Comparison of ENCODE assay signal across 22 mouse cellular contexts in genomic region chr3:105422391-105422790, GRCm38 (mm10). TPM values are rescaled to one million over a fixed set of nuclear protein-coding genes. Genes with fewer than 3 reads are reported as not detected.
A peak's percentile ranks its signal among the peaks of the same experiment; 100 is the strongest.
DNase-seq lines count a peak whose midpoint lies in the region; ATAC-seq and TF ChIP-seq lines count a peak whose summit lies in the region.
"Had no signal": no experiment of that assay in that cellular context is flagged by ENCODE, and none has a peak within 500 bp of the region (broad histone marks: within the 10 kb centered on the region; RNA-seq: fewer than 3 reads in every experiment).

No protein-coding gene starts in this region.

- no peaks in the 10 kb centered on the region for H3K9me3 ChIP-seq in forebrain, postnatal 0 days (ENCODE audit: low read length)
- 0 out of 2 replicates have a peak, but pooled peaks cover 3% of the 10 kb centered on the region for H3K9me3 ChIP-seq in forebrain, embryonic 14.5 days (replicated peaks; ENCODE audit: control insufficient read depth, low read length)
- H3K9me3 ChIP-seq: stomach, embryonic 15.5 days had no signal

- DNase-seq in forebrain, postnatal 0 days: no peak
- DNase-seq in forebrain, embryonic 14.5 days (ENCODE audit: low spot score): no peak
- DNase-seq in layer of hippocampus, adult 2 months (ENCODE audit: low spot score in 2 of 2): no peak
- no peak for DNase-seq in layer of hippocampus, postnatal 25 days (ENCODE audit: extremely low spot score in 1 of 2, low spot score in 1 of 2)
- peak; percentile 2 for DNase-seq in thymus, adult 2 months
- DNase-seq in thymus, adult 18-20 months: no peak
- DNase-seq in induced T-regulatory cell, adult 2 months (ENCODE audit: low read depth): peak; percentile 5
- DNase-seq in layer of hippocampus, adult 9-10 months (ENCODE audit: low spot score): no peak
- DNase-seq: adrenal gland, adult 8-10 months; cerebellum, adult 11-12 months; cerebellum, postnatal 36 days; kidney, adult 8-10 months; kidney, postnatal 36 days; lung, postnatal 14 days; spleen, adult 18-20 months had no signal

- no peak overlapping the region for H3K27ac ChIP-seq in forebrain, postnatal 0 days (ENCODE audit: low read depth, low read length)
- no peak overlapping the region for H3K27ac ChIP-seq in forebrain, embryonic 14.5 days (ENCODE audit: low read depth, low read length)
- no peak overlapping the region for H3K27ac ChIP-seq in layer of hippocampus, adult 2 months
- no peak overlapping the region for H3K27ac ChIP-seq in thymus, adult 2 months (ENCODE audit: control insufficient read depth, insufficient read depth, low read length)
- H3K27ac ChIP-seq: embryonic facial prominence, embryonic 10.5 days; forebrain, embryonic 13.5 days; hindbrain, embryonic 14.5 days; neural tube, embryonic 13.5 days; stomach, embryonic 15.5 days had no signal

- TF ChIP-seq CTCF in forebrain, postnatal 0 days (IDR thresholded peaks at IDR 0.05; ENCODE audit: low read depth): peak; percentile 31; the same call in 1 of the 2 replicates
- peak; percentile 53 for TF ChIP-seq CTCF in layer of hippocampus, adult 2 months (conservative IDR thresholded peaks at IDR 0.05)
- TF ChIP-seq CTCF in thymus, adult 2 months (IDR thresholded peaks at IDR 0.05; ENCODE audit: borderline replicate concordance, control insufficient read depth, extremely low read depth, insufficient read depth, low read length, poor library complexity): no peak

- H3K27me3 ChIP-seq in forebrain, postnatal 0 days (ENCODE audit: insufficient read depth, low read length): no peaks in the 10 kb centered on the region
- no peaks in the 10 kb centered on the region for H3K27me3 ChIP-seq in forebrain, embryonic 14.5 days (replicated peaks; ENCODE audit: control insufficient read depth, insufficient read depth, low read length)
- H3K27me3 ChIP-seq in thymus, adult 2 months (ENCODE audit: control insufficient read depth, insufficient read depth, low read length): no peaks in the 10 kb centered on the region
- H3K27me3 ChIP-seq: forebrain, embryonic 13.5 days; neural tube, embryonic 13.5 days; stomach, embryonic 15.5 days had no signal

- H3K9ac ChIP-seq in forebrain, postnatal 0 days: no peak overlapping the region
- H3K9ac ChIP-seq in forebrain, embryonic 14.5 days (ENCODE audit: low read length): no peak overlapping the region
- H3K9ac ChIP-seq: forebrain, embryonic 13.5 days; hindbrain, embryonic 14.5 days; neural tube, embryonic 13.5 days; stomach, embryonic 15.5 days had no signal

- ATAC-seq in forebrain, postnatal 0 days: no peak
- no peak for ATAC-seq in forebrain, embryonic 14.5 days
- ATAC-seq: forebrain, embryonic 13.5 days had no signal

- no peaks in the 10 kb centered on the region for H3K4me1 ChIP-seq in forebrain, postnatal 0 days (ENCODE audit: insufficient read depth)
- H3K4me1 ChIP-seq in forebrain, embryonic 14.5 days (ENCODE audit: control insufficient read depth, insufficient read depth, low read length): no peaks in the 10 kb centered on the region
- H3K4me1 ChIP-seq in thymus, adult 2 months (replicated peaks; ENCODE audit: control insufficient read depth, insufficient read depth, low read length): no peaks in the 10 kb centered on the region
- H3K4me1 ChIP-seq: forebrain, embryonic 13.5 days; megakaryocyte, embryonic 14.5 days; neural tube, embryonic 13.5 days; stomach, embryonic 15.5 days had no signal

- H3K4me3 ChIP-seq in forebrain, postnatal 0 days (ENCODE audit: low read depth, low read length): no peak overlapping the region
- no peak overlapping the region for H3K4me3 ChIP-seq in forebrain, embryonic 14.5 days (ENCODE audit: low read depth, low read length)
- no peak overlapping the region for H3K4me3 ChIP-seq in layer of hippocampus, adult 2 months
- no peak overlapping the region for H3K4me3 ChIP-seq in thymus, adult 2 months (ENCODE audit: control insufficient read depth, insufficient read depth, low read length)
- H3K4me3 ChIP-seq: embryonic facial prominence, embryonic 10.5 days; forebrain, embryonic 13.5 days; megakaryocyte, embryonic 14.5 days; neural tube, embryonic 13.5 days; stomach, embryonic 15.5 days had no signal

- TF ChIP-seq POLR2A in thymus, adult 2 months (IDR thresholded peaks at IDR 0.05; ENCODE audit: control insufficient read depth, extremely low read depth, insufficient read depth, low read length, poor library complexity): no peak

- H3K4me2 ChIP-seq in forebrain, postnatal 0 days (ENCODE audit: low read depth): no peak overlapping the region
- H3K4me2 ChIP-seq in forebrain, embryonic 14.5 days (ENCODE audit: low read length): no peak overlapping the region
- H3K4me2 ChIP-seq: forebrain, embryonic 13.5 days; hindbrain, embryonic 14.5 days; neural tube, embryonic 13.5 days; stomach, embryonic 15.5 days had no signal

- H3K36me3 ChIP-seq in forebrain, postnatal 0 days (ENCODE audit: insufficient read depth): no peaks in the 10 kb centered on the region
- H3K36me3 ChIP-seq in forebrain, embryonic 14.5 days (ENCODE audit: control insufficient read depth, insufficient read depth, low read length): no peaks in the 10 kb centered on the region
- no peaks in the 10 kb centered on the region for H3K36me3 ChIP-seq in thymus, adult 2 months (ENCODE audit: control insufficient read depth, insufficient read depth, low read length)
- H3K36me3 ChIP-seq: embryonic facial prominence, embryonic 10.5 days; neural tube, embryonic 13.5 days; stomach, embryonic 15.5 days had no signal

RNA-seq across cellular contexts. Expression of gene Kcnd3, which starts 29.7 kb away (rescaled TPM):
- total RNA-seq in forebrain, postnatal 0 days (2014; rRNA removed): 34.8 and 48.9 TPM in 2 replicates
- 4.4 and 7.5 TPM in 2 replicates for polyA plus RNA-seq in forebrain, postnatal 0 days (2015; fragmentation: Nextera tagmentation; extraction: Ambion mirVana)
- polyA plus RNA-seq in forebrain, embryonic 14.5 days (2014; fragmentation: Nextera tagmentation; extraction: Ambion mirVana): 6.3 and 7.7 TPM in 2 replicates
- total RNA-seq in layer of hippocampus, adult 2 months (2021): 10 to 100 TPM; 60.2 to 64.9 TPM
- total RNA-seq in layer of hippocampus, postnatal 25 days (2021): 10 to 100 TPM; 50.9 to 53.7 TPM
- polyA plus RNA-seq in thymus, adult 2 months (2012; rRNA removed): 0.33 and 0.58 TPM in 2 replicates
- total RNA-seq: granulocyte monocyte progenitor cell, adult 5-6 weeks had no signal

Comparison
In these comparisons a context has a peak if more than half of its experiments do, and no peak if none do; other contexts are left out.
1. DNase-seq: peak in thymus, adult 2 months (single experiment) and induced T-regulatory cell, adult 2 months (single experiment); none in forebrain, postnatal 0 days (single experiment), forebrain, embryonic 14.5 days (single experiment), layer of hippocampus, adult 2 months (0 of 2), layer of hippocampus, postnatal 25 days (0 of 2), thymus, adult 18-20 months (0 of 2) and layer of hippocampus, adult 9-10 months (single experiment).